Mouse (Mus musculus) stomach, postnatal 0 days (tissue): ENCODE data around the gene Cenpv. TPM values are rescaled to one million over a fixed set of nuclear protein-coding genes. Genes with fewer than 3 reads are reported as not detected.

ENCODE experiments used
- ATAC-seq: fragments of 200-750 bp; cut with Nextera tagmentation; 2 replicates; pipeline ENCODE4 v1.8.0; 2017; ENCODE audit not compliant: low FRiP score, low TSS enrichment
- DNase-seq: peaks from one replicate; pipeline ENCODE4 v3.0.0-alpha.2; 2016; ENCODE audit warnings: low spot score
- H3K27ac ChIP-seq: fragments of 300-500 bp; sonication (generic); replicated peaks from 2 replicates; pipeline ENCODE4 v1.5.1; 2014; ENCODE audit warnings: mild to moderate bottlenecking, control low read depth
- H3K27me3 ChIP-seq: fragments of 300-500 bp; sonication (generic); 2 replicates; pipeline ENCODE4 v1.6.1; 2014; ENCODE audit warnings: low read length; ENCODE audit not compliant: control insufficient read depth, insufficient read depth
- H3K36me3 ChIP-seq: fragments of 300-500 bp; sonication (generic); 2 replicates; pipeline ENCODE4 v1.6.1; 2014; ENCODE audit warnings: low read length, mixed read lengths; ENCODE audit not compliant: control insufficient read depth, insufficient read depth
- H3K4me1 ChIP-seq: fragments of 300-500 bp; sonication (generic); replicated peaks from 2 replicates; pipeline ENCODE4 v1.6.1; 2014; ENCODE audit warnings: antibody characterized with exemption; ENCODE audit not compliant: control insufficient read depth, insufficient read depth
- H3K4me2 ChIP-seq: fragments of 300-500 bp; sonication (generic); replicated peaks from 2 replicates; pipeline ENCODE4 v1.6.1; 2014; ENCODE audit warnings: low read depth, mild to moderate bottlenecking, control low read depth, moderate library complexity
- H3K4me3 ChIP-seq: fragments of 300-500 bp; sonication (generic); 2 replicates; pipeline ENCODE4 v1.5.1; 2014; ENCODE audit warnings: low read depth, low read length, control low read depth
- H3K9ac ChIP-seq: fragments of 300-500 bp; sonication (generic); 2 replicates; pipeline ENCODE4 v1.6.1; 2014; ENCODE audit warnings: mild to moderate bottlenecking, low read length, control low read depth, mixed read lengths
- H3K9me3 ChIP-seq: fragments of 300-500 bp; sonication (generic); 2 replicates; pipeline ENCODE4 v1.6.1; 2016; ENCODE audit warnings: low read length; ENCODE audit not compliant: control insufficient read depth
- CTCF ChIP-seq: IDR thresholded peaks from 2 replicates; pipeline ENCODE4 v1.5.1; 2016; ENCODE audit warnings: antibody characterized with exemption, low read depth, mild to moderate bottlenecking, moderate library complexity
- EP300 ChIP-seq: optimal IDR thresholded peaks from 2 replicates; pipeline ENCODE3; 2016; ENCODE audit warnings: antibody characterized with exemption
- WGBS: fragments of 180-500 bp; shearing (Covaris S2); extraction: QIAGEN DNeasy Blood & Tissue Kit; methylation state at CpG from one replicate; pipeline ENCODE4 v1.1.7; 2014; 5-methylcytosine and 5-hydroxymethylcytosine counted together
- polyA plus RNA-seq: library from polyadenylated mRNA; unstranded; fragments of >200 nt; fragmentation: Nextera tagmentation; extraction: Ambion mirVana; gene quantifications from 2 replicates; pipeline ENCODE4 v1.2.1, GENCODE M21; 2015

The Cenpv gene
- polyA plus RNA-seq, 1 experiment from 2014 or later, result 17.8 TPM

- 5% methylated on average over 1 of the region's 1 CpGs for WGBS
- ATAC-seq (no peak), DNase-seq (no peak)
- H3K9ac ChIP-seq, result no peak overlapping the region; the same call in 1 of the 2 replicates
- H3K4me1 ChIP-seq, result peaks cover 3% of the 10 kb centered on the region; the same call in 1 of the 2 replicates
- 0 out of 2 replicates have a peak, but pooled peaks cover 3% of the 10 kb centered on the region for H3K36me3 ChIP-seq
- H3K27ac ChIP-seq, result no peak overlapping the region
- H3K4me3 ChIP-seq, result peak overlapping the region; percentile 46
- TF ChIP-seq EP300, result no peak
- TF ChIP-seq CTCF, result no peak
- no peaks in the 10 kb centered on the region for H3K27me3 ChIP-seq
- H3K9me3 ChIP-seq, result no peaks in the 10 kb centered on the region
- H3K4me2 ChIP-seq, result peak overlapping the region; percentile 76
Observed at GRCm38 (mm10) chr11:62553186-62553585, 14.1 kb upstream of the Cenpv start.

GRCm38 (mm10) chr11:62551226-62552119 is 12.4 kb upstream of the Cenpv start:
- Histone ChIP-seq H3K4me1 (peaks cover 3% of the 10 kb centered on the region; the same call in 1 of the 2 replicates), H3K4me2 (peak overlapping the region; percentile 61), H3K4me3 (peak overlapping the region; percentile 68), H3K27ac (peak overlapping the region; percentile 73), H3K9me3 (no peaks in the 10 kb centered on the region), H3K36me3 (0 out of 2 replicates have a peak, but pooled peaks cover 3% of the 10 kb centered on the region), H3K27me3 (no peaks in the 10 kb centered on the region), H3K9ac (peak overlapping the region; percentile 75)
- DNase-seq, result peak; percentile 89
- no peak for TF ChIP-seq CTCF
- peak; percentile 78 for TF ChIP-seq EP300
- WGBS, result under 1% methylated on average over 58 of the region's 58 CpGs
- peak; percentile 79 for ATAC-seq

- peak; percentile 99 for DNase-seq
- TF ChIP-seq CTCF, result no peak; the same call in 1 of the 2 replicates
- H3K36me3 ChIP-seq, result 0 out of 2 replicates have a peak, but pooled peaks cover 3% of the 10 kb centered on the region
- WGBS, result 0% methylated on average over 32 of the region's 40 CpGs
- H3K9ac ChIP-seq, result peak within 1 kb of the TSS; percentile 88
- peak within 1 kb of the TSS; percentile 99 for H3K27ac ChIP-seq
- peak; percentile 94 for ATAC-seq
- peaks cover 3% of the 10 kb centered on the region; the same call in 1 of the 2 replicates for H3K4me1 ChIP-seq
- H3K9me3 ChIP-seq, result no peaks in the 10 kb centered on the region
- H3K4me3 ChIP-seq, result peak within 1 kb of the TSS; percentile 68
- peak within 1 kb of the TSS; percentile 77 for H3K4me2 ChIP-seq
- H3K27me3 ChIP-seq, result no peaks in the 10 kb centered on the region
Observed at GRCm38 (mm10) chr11:62550727-62551225, 11.7 kb upstream of the Cenpv start, which contains the start of gene Ubb. Ubb (plus strand) TSS chr11:62551171.

- Histone ChIP-seq H3K27ac (peak overlapping the region; percentile 99), H3K4me2 (peak overlapping the region; percentile 77), H3K9me3 (no peaks in the 10 kb centered on the region), H3K27me3 (no peaks in the 10 kb centered on the region), H3K4me3 (peak overlapping the region; percentile 57), H3K4me1 (peaks cover 3% of the 10 kb centered on the region; the same call in 1 of the 2 replicates), H3K36me3 (0 out of 2 replicates have a peak, but pooled peaks cover 3% of the 10 kb centered on the region), H3K9ac (peak overlapping the region; percentile 88)
- DNase-seq, result peak; percentile 83
- no peak for TF ChIP-seq CTCF
- peak; percentile 81 for TF ChIP-seq EP300
- 0% methylated on average over 11 of the region's 11 CpGs for WGBS
- peak; percentile 83 for ATAC-seq
Observed at GRCm38 (mm10) chr11:62550227-62550685, 11.2 kb upstream of the Cenpv start.

- peak; percentile 60 for DNase-seq
- peak; percentile 55 for ATAC-seq
Observed at GRCm38 (mm10) chr11:62549782-62550181, 10.7 kb upstream of the Cenpv start.

More at GRCm38 (mm10) chr11:62549782-62550181, 10.7 kb upstream of the Cenpv start:
- Histone ChIP-seq H3K9ac (no peak overlapping the region), H3K36me3 (0 out of 2 replicates have a peak, but pooled peaks cover 3% of the 10 kb centered on the region), H3K4me1 (peaks cover 3% of the 10 kb centered on the region; the same call in 1 of the 2 replicates), H3K9me3 (no peaks in the 10 kb centered on the region), H3K4me2 (peak overlapping the region; percentile 77), H3K27me3 (no peaks in the 10 kb centered on the region), H3K27ac (peak overlapping the region; percentile 99), H3K4me3 (peak overlapping the region; percentile 57)
- 4% methylated on average over 5 of the region's 5 CpGs for WGBS
- TF ChIP-seq EP300 (no peak), CTCF (no peak)
